Mouse (Mus musculus): ENCODE data around the gene Fhit.

The Fhit gene

DNA sequence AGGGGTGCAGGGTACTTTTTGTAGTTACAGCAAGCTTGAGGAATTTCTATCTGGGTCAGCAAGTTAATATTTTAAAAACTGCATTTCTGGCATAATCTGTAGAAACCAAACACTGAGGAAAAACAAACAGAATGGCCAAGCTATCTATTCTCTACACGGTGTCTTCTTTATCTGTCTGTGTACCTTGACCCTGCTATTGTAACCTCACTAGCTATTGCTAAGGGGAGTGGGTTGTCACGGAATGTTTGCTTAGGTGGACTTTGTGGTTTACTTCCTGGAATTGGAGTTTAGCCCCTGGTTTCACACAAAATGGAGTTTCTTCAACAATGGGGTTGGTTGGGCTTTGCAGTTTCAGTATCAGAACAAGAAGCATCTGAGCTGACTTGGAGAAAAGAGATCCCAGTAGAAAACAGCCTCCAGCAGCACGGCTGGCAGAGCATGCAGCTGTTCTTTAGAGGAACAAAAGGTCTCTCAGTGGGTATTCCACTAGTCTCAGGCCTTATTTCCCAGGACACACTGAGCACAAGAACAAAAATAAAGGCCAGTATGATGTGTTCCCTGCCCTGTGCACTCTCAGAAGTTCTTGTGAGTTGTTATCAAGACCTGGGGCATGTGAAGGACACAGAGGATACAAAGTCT, 1540.8 kb downstream of the Fhit start:
- in situ Hi-C loops (cut with MboI, MseI) = no loop called here

DNA sequence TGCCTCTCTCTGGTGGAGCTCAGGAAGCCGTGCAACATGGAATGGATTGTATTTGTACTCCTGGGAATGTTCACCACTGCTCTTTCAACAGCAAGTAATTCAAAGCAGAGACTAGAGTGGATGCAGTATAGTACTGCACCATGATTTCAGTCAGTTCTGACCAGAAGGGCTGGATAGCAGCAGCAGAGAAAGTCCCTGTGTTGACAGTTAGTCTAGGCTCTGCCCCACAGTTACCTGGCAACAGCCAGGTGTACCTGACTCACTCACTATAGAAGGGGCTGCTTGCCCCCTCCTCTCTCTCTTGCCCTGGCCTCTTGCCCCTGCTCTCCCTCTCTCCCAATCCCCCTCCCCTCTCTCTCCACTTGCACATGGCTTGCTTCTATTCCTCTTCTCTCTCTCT, 1542.0 kb downstream of the Fhit start:
- in situ Hi-C loops (cut with MboI, MseI) = no loop called here

DNA sequence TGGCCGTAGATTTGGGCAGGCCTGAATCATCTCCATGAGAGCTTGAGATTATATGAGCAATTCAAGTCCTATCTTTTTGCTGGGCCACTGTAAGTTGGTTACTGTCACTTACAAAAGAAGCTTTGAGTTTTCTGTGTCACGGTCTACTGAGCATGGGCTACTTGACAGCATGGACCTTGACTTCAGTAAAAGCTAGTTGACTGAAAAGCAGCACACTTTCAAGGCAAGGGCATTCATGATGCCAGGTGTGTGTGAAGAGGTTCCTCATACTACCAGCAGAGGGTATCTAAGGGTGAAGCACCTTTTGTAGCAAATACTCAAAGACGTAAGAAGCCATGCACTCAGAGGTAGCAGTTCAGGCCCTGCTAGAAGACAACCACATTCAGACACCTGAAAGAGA, 1548.7 kb downstream of the Fhit start:
- in situ Hi-C loops (cut with MboI, MseI) = no loop called here

DNA sequence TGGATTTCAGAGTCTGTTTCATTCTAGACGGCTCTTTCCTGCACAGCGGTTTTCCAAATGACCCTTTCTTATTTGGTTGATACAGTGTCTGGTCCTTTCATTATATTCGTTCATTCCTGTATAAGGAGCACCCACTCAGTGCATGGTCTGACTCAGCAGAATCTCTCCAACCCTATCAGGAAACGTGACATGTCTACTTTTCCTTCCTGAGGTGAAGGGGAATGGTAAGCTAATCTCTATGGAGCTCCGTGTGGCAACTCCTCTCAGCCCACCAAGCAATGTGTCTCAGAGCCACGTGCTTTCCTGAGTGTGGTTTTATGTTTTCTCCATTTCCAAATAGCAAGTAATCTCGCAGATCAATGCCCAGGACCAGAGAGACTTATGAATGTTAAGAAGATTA, 1552.7 kb downstream of the Fhit start:
- in situ Hi-C loops (cut with MboI, MseI) = no loop called here

DNA sequence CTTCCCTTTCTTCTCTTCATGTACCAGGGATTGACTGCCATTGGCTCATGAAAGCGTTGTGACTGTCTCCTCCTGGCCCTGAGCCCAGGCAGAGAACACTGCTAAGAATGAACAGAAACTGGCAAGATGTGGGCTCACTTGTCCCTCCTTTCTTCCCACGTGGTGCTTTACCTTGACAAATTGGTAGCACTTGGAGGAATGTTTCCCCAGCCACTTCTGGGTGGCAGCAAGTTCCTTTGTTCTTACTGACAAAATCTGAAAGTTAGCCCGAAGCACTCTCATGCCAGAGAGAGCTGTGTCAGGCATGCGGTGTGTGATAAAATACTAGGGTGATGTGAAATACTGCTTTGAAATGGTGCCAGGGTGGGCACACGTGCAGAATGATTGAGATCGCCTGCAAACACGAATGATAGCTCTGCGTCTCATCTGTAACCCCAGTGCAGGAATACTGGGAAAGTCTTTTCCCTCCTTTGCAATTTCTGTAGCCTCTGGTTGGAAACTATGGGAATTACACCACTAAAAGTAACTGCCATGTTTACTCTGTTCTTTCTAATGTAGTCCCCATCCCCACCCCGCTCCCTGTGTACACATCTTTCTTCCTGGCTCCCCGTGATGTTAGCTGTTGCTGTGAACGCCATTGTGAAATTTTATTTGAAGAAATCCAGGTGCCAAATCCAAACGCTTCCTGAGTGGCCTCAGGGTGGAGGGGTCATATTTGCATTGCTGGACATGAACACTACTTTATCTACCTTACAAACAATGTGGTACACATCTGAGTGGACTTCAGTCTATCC, 1555.1 kb downstream of the Fhit start:
- in situ Hi-C loops (cut with MboI, MseI) = no loop called here

DNA sequence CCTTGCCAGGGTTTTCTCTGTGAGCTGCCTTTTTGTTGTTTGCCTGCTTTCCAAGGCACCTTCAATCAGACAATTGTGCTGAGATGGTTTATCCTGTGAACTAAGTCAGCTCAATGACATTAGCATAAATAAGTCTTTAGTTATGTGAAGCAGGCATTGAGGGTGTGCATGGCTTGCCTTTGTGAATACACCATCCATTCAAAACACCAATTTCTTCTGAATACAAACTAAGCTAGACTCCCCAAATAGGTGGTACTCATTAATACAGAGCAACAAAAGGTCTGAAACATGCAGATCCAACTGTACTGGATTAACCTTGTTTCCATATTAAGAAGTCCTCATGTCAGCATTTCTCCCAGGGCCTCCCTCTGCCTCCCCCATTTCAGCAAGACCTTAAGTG, 1561.6 kb downstream of the Fhit start:
- in situ Hi-C loops (cut with MboI, MseI) = no loop called here

DNA sequence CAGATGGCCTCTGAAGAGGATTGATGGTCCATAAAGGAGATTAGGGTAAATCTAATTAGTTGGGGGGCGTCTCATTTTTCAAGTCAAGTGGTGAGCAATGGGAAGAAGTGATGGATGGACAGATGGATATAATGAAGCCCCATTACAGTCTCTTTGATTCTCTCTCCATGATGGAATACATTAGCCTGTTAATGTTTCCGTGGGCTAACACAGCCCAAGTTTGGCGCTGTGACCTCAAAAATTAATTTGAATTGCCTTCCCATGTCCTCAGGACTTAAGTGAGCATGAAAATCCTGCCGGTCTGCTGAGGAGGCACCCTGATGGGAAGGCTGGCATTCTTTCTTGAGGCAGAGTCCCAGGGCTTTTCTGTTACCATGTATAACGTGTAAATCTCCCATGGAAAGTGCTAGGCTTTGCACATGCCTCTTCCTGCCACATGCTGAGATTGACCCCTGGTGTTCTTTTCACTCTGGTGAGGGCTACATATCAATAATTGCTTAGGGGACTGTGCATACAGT, 1564.3 kb downstream of the Fhit start:
- in situ Hi-C loops (cut with MboI, MseI) = loop anchor here (25.0 kb wide), 1 partner anchor 1860 kb away; no protein-coding TSS in a partner anchor

DNA sequence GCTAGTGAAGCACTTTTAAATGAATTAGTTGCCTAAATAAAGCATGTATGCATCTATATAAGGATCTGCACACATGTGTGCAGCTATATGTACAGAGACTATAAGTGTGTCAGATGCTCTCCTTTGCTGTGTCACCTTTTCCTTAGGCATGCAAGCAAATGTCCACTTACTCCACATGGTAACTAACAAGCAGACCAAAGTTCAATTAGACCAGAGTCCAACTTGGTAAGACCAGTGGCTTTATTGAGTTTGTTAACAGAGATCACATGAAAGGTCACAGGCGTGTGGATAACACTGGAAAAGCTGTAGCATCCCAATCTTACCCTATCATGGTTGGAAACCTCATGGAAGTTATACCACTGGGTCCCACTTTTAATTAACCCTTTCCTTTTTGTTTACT, 1572.7 kb downstream of the Fhit start:
- in situ Hi-C loops (cut with MboI, MseI) = loop anchor here (25.0 kb wide), 1 partner anchor 1852 kb away; no protein-coding TSS in a partner anchor

DNA sequence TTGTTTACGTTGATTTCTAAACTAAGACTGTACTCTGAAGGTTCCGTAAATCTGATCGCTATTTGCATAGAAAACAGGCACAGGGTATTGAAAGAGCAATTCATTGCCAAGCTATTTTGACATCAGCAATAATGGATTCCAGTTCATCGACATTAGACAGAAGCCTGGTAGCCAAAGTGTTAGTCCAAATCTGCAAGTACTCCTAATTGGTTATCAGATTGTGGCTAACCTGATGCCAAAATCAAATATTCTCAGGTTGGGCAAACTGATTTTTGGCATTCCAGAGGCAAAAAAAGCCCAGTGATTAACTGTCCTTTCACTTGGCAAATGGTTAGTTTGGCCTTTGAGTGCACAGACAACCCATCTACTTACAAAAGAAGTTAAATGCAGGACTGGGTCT, 1573.9 kb downstream of the Fhit start:
- in situ Hi-C loops (cut with MboI, MseI) = loop anchor here (25.0 kb wide), 1 partner anchor 1851 kb away; no protein-coding TSS in a partner anchor

DNA sequence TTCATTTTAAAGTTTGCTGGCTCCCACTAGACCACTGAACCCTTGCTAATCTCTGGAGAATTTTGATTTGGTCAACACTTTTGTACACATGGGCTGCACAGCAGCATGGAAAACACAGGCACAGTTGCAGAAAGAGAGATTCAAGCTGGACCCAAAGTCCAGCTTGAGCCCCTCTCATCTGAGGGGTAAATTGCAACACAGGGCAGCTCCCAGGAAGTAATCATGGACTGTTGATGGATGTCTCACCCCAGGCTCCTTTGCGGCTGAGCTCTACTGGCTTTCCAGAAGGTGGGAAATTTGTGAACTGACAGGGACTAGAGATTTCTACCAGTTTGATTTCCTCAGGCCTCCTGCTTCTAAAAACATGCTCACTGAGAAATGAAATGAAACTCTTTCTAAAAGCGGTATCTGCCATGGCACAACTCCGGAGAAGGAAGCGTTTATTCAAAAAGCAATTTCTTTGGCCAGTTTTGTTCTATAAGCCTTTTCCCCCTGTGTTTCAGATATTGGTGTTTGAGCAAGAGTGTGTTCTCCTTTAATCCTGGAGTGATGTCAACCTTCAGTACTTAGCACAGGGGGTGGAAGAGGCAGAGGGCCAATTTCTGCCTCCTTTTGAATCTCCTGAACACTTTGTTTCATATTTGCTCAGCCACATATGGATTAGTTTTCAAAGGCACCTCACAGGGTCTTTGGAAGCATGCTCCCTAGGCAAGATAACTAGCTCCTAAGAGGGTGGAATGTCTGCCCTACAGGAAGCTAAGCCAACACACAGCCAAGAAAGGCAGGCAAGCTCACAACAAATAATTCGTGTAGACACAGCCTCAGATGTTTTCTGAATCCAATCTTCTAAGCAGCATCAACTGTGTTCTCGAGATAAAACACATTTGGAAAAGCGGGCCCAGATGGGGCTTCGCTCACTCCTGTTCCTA, 1578.3 kb downstream of the Fhit start:
- in situ Hi-C loops (cut with MboI, MseI) = loop anchor here (25.0 kb wide), 1 partner anchor 1846 kb away; no protein-coding TSS in a partner anchor

DNA sequence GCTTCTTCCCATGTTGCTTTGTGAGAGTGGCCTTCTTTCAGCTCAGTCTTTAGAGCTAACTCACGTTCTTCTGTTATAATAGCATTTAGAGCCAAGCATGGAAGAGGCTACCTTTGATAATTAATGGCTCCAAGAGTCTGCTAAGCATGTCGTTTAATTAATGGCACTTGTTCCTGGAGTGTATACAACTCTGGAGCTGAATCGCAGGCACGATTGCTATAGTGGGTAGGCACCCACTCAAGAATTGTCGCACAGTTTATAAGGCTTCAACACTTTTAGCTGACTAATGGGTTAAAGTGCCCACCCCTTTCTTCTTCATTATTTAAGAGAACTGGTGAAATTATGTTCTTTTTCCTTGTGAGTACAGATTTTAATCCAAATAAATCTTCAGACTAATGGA, 1605.5 kb downstream of the Fhit start:
- in situ Hi-C loops (cut with MboI, MseI) = no loop called here

DNA sequence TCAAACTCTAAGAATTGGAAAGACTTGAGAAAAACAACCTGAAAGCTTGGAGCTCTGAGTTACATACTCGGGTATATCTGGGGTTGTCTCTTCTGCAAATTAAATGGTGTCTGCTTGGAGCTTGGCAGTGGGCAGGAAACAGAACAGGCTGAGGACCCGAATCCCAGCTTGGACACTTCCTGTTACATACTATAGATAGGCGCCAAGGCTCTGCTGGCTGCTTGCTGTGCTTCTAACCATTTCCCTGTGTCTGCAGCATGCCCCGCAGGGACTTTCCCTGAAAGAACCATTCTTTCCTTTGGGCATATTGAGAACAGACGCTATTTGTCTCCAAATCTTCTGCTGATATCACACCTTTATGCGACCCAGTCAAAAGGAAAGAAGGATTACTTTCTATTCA, 1606.0 kb downstream of the Fhit start:
- in situ Hi-C loops (cut with MboI, MseI) = no loop called here

DNA sequence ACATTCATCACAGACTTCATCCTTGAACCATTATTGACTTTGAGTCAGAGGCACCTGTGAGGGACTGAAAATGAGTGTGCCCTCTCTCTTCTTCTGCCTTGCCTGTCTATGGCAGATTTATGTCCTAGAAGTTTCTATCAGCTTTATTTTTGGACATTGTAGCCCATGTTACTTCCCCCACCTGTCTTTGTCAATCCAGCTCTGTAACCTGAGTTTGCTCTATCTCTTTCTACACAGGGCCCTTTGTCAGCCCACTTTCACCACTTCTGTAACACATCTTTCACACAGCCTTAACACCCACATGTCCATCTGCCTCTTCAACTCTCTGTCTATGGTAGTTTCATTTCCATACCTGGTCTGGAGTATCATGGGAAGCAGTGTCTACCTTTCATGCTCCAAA, 1609.7 kb downstream of the Fhit start:
- in situ Hi-C loops (cut with MboI, MseI) = no loop called here

DNA sequence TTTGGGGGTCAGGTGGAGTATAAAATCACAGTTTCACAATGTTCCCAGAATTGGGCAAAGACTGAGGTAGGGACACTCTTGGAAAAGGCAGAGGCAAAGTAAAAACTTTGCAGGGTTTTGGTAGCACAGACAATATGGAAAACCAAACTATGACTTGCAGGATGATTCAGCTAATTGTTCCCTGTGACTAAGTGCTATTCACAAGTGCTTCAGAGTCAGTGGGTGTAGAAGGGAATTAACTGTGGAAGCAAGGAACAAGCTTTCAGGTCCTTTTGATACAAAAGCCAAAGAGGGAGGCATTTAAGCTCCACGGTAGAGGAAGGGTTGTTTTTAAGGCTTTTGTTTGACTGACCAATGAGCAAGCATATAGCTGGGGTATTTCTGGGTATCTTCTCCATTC, 1613.9 kb downstream of the Fhit start:
- in situ Hi-C loops (cut with MboI, MseI) = no loop called here

DNA sequence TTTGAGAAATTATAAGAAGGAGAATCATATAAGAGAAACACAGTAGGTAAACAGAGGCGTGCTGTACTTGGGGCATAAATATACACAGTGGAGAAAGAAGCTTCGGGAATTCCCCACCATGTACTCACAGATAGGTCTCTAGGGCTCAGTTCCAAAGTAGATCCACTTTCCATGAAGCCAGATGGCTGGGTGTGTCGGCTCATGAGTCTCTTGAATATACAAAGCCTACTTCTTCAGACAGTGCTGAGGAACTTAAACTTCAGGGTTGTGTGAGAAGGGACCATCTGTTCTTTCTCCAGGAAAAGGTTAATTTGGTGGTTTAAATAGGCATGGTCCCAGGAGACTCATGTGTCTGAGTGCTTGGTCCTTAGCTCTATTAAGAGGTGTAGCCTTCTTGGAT, 1617.5 kb downstream of the Fhit start:
- in situ Hi-C loops (cut with MboI, MseI) = no loop called here

DNA sequence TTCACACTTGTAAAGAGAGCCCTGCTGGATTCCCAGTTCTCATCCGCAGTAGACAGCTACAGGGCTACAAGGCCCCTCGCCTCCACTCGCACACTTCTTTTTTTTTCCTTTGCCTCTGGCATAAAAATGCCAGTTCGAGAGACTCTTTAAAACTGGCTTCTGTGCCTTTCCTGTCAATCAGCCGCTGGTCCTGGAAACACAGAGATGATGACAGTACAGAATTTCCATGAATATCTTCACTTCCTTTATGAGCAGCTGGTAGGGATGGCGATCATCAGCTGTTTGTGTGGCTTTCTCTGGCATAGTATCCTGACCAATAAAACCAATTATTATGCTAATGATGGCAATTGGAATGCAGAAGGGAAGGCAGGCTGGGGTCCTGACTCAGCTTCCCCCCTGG, 1626.3 kb downstream of the Fhit start:
- in situ Hi-C loops (cut with MboI, MseI) = no loop called here

DNA sequence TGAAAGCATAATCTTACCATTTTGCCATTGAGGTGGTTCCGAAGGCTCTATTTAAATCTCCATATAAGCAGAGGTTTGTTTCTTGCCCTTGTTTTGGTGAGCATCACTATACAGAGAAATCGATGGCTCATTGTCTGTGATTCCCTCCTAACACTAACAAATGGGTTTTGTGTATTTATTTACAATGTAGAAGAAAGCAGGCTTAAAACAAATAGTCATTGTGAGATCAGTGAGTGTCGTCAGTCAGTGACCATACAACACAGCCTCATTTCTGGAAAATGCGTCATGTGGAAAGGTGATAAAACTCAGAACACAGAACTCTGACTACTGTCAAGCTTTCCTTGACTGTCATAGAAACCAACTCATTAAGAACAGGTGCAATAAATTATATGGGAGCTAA, 1632.6 kb downstream of the Fhit start:
- in situ Hi-C loops (cut with MboI, MseI) = no loop called here

DNA sequence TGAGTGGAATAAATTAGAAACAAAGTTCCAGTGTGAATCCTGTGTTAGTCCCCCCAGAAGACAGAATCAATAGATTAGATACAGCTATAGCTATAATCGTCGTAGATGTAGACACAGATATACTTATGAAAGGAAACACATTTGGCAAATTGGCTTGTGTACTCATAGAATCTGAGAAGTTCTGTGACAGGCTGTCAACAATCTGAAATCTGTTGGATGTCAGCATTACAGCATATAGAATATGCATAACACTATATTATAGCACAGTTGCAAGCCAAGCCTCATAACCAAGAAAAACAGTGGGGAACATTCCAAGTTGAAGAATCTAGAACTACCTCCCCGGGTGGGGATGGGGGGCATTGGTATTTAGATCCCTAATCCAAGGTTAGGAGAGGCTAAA, 1635.7 kb downstream of the Fhit start:
- in situ Hi-C loops (cut with MboI, MseI) = no loop called here

DNA sequence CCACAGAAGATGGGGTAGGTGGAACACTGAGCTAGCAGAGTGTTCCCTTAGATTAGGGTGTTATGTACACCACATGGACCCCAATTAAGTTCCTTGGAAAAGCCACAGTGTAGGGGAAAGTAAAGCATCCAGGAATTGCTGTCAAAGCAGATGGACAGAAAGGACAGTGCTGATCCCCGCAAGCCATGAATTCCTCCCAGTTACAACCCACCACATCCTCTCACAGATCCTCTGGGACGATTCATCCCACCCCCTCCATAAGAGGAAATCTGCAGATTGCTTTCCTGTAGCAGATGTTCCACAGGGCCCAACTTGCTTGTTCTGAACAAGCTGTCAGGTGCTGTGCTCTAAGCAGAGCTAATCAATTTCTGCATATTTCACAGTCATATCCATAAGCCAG, 1644.2 kb downstream of the Fhit start:
- in situ Hi-C loops (cut with MboI, MseI) = loop anchor here (10.0 kb wide), 1 partner anchor 357 kb away; no protein-coding TSS in a partner anchor

DNA sequence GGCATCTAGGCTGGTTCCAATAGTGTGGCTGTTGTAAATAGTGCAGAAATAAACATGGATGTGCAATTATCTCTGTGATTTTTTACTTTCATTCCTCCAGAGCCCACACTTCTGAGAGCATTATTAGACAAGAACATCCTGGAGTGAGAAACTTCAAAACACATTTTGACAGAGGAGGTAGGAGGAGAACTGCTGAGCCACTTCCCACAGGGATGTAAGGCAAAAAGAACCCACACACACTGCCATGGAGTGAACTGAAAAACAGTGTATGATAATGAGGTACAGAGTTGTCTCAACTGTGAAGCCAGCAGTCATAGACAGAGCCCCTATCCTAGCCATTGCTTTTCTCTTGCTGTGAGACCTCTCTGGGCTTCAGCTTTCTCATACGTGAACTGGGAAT, 1652.2 kb downstream of the Fhit start:
- in situ Hi-C loops (cut with MboI, MseI) = loop anchor here (5.0 to 10.0 kb wide), 2 partner anchors 52 to 365 kb away; no protein-coding TSS in a partner anchor

Measured in regulatory T cell (primary cell).